Comparison of ENCODE assay signal across 8 mouse cellular contexts in the genomic region with DNA sequence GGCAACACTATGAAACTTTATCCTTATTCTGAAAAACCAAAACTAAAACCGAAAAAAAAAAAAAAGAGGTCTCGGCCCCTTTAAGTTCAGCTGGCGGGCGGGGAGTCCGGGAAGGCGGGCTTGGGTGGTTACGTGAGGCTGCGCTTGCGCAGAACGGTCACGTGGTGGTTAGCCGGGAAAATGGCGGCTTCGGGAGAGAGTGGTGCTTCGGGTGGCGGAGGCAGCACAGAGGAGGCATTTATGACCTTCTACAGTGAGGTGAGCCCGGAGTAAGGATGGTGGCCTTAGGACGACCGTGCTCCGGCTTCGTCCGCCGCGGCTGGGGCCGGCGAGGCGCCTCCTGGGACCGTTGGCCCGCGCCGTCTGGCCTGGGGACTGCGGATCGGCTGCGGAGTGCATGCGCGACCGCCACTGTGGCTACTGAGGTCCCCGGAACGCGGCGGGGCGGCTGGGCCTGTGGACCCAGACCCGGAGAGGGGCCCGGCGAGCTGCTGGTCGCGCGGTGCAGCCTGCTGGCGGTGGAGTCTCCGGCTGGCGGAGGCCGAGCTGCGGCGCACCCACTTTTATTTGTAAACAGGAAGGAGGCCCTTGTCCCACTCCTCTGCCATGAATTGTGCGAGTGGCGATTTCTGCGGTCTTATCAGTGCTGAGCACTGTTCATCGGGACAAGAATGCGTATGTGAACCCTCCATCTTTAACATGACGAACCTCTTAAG. TPM values are rescaled to one million over a fixed set of nuclear protein-coding genes. Genes with fewer than 3 reads are reported as not detected.
DNase-seq lines count a peak whose midpoint lies in the region; ATAC-seq and TF ChIP-seq lines count a peak whose summit lies in the region.

Dnajc8 (plus strand) TSS at position 145 of the 716 bp plus-strand sequence.

- peak; percentile 92 for DNase-seq in c-Kit-negative CD71-positive TER-119-positive erythroid progenitor cells, embryonic 14.5 days (ENCODE audit: low read depth, low spot score)
- DNase-seq in forebrain, embryonic 10.5 days (ENCODE audit: extremely low spot score, low spot score) = peak; percentile 95
- DNase-seq in kidney, postnatal 25 days = peak; percentile 97 to 98
- DNase-seq in liver, embryonic 14.5 days (ENCODE audit: low read depth in 3 of 3, low spot score in 3 of 3) = peak; percentile 91 to 92 (median 92)
- peak; percentile 93 for DNase-seq in neural tube, embryonic 11.5 days (ENCODE audit: low spot score)
- DNase-seq in stomach, postnatal 0 days (ENCODE audit: low spot score) = peak; percentile 94

- H3K36me3 ChIP-seq in forebrain, embryonic 10.5 days (replicated peaks) = peaks cover 48% of the 10 kb centered on the region
- peaks cover 23% of the 10 kb centered on the region for H3K36me3 ChIP-seq in heart, embryonic 15.5 days
- peaks cover 41% of the 10 kb centered on the region for H3K36me3 ChIP-seq in liver, embryonic 14.5 days (replicated peaks; ENCODE audit: control insufficient read depth, insufficient read depth, low read depth)
- peaks cover 5% of the 10 kb centered on the region; the same call in 1 of the 2 replicates for H3K36me3 ChIP-seq in neural tube, embryonic 11.5 days (ENCODE audit: control insufficient read depth, insufficient read depth, low read length)
- peaks cover 6% of the 10 kb centered on the region; the same call in 1 of the 2 replicates for H3K36me3 ChIP-seq in stomach, postnatal 0 days (ENCODE audit: control insufficient read depth, insufficient read depth, low read length)

- no peaks in the 10 kb centered on the region for H3K9me3 ChIP-seq in forebrain, embryonic 10.5 days
- H3K9me3 ChIP-seq in heart, embryonic 15.5 days (replicated peaks) = no peaks in the 10 kb centered on the region
- H3K9me3 ChIP-seq in liver, embryonic 14.5 days (ENCODE audit: control insufficient read depth, low read length) = no peaks in the 10 kb centered on the region
- no peaks in the 10 kb centered on the region for H3K9me3 ChIP-seq in neural tube, embryonic 11.5 days (ENCODE audit: control insufficient read depth, low read length)
- H3K9me3 ChIP-seq in stomach, postnatal 0 days (ENCODE audit: control insufficient read depth, low read length) = no peaks in the 10 kb centered on the region

- TF ChIP-seq EP300 in liver, embryonic 14.5 days (IDR thresholded peaks at IDR 0.05; ENCODE audit: low read depth) = 0 out of 2 replicates have a peak, but pooled peaks have one; percentile 40
- no peak for TF ChIP-seq EP300 in stomach, postnatal 0 days (optimal IDR thresholded peaks at IDR 0.05)

- H3K4me3 ChIP-seq in forebrain, embryonic 10.5 days = peak within 1 kb of the TSS; percentile 100
- peak within 1 kb of the TSS; percentile 87 for H3K4me3 ChIP-seq in heart, embryonic 15.5 days
- peak within 1 kb of the TSS; percentile 97 to 98 for H3K4me3 ChIP-seq in liver, embryonic 14.5 days (ENCODE audit: insufficient read depth in 1 of 2, low read depth in 2 of 2, low read length in 2 of 2)
- peak within 1 kb of the TSS; percentile 99 for H3K4me3 ChIP-seq in neural tube, embryonic 11.5 days (ENCODE audit: low read depth, low read length)
- H3K4me3 ChIP-seq in stomach, postnatal 0 days (ENCODE audit: low read depth, low read length) = peak within 1 kb of the TSS; percentile 100

- no peak for TF ChIP-seq CTCF in liver, embryonic 14.5 days (IDR thresholded peaks at IDR 0.05; ENCODE audit: low read depth)
- no peak for TF ChIP-seq CTCF in stomach, postnatal 0 days (IDR thresholded peaks at IDR 0.05; ENCODE audit: low read depth)

- ATAC-seq in CD4-positive, CD25-positive, alpha-beta regulatory T cell, adult 4 months = peak; percentile 66
- ATAC-seq in heart, embryonic 15.5 days (replicated peaks; ENCODE audit: insufficient number of reproducible peaks, insufficient read depth, low FRiP score, low read depth) = peak; percentile 78
- ATAC-seq in liver, embryonic 14.5 days (ENCODE audit: insufficient read depth) = peak; percentile 59
- peak; percentile 49 for ATAC-seq in neural tube, embryonic 11.5 days (ENCODE audit: insufficient read depth, low FRiP score, low TSS enrichment)
- peak; percentile 75 for ATAC-seq in stomach, postnatal 0 days (ENCODE audit: low FRiP score, low TSS enrichment)

- H3K27ac ChIP-seq in forebrain, embryonic 10.5 days = peak within 1 kb of the TSS; percentile 96
- H3K27ac ChIP-seq in heart, embryonic 15.5 days = peak within 1 kb of the TSS; percentile 53
- H3K27ac ChIP-seq in liver, embryonic 14.5 days = peak within 1 kb of the TSS; percentile 96
- H3K27ac ChIP-seq in neural tube, embryonic 11.5 days (ENCODE audit: low read depth, low read length) = peak within 1 kb of the TSS; percentile 72
- peak within 1 kb of the TSS; percentile 91 for H3K27ac ChIP-seq in stomach, postnatal 0 days (replicated peaks)

- peaks cover 51% of the 10 kb centered on the region for H3K4me1 ChIP-seq in forebrain, embryonic 10.5 days
- H3K4me1 ChIP-seq in heart, embryonic 15.5 days (replicated peaks) = peaks cover 36% of the 10 kb centered on the region
- H3K4me1 ChIP-seq in liver, embryonic 14.5 days (replicated peaks; ENCODE audit: control insufficient read depth in 2 of 2, insufficient read depth in 2 of 2, low read length in 1 of 2) = peaks cover 30 to 33% of the 10 kb centered on the region in 2 experiments
- H3K4me1 ChIP-seq in neural tube, embryonic 11.5 days (ENCODE audit: control insufficient read depth, insufficient read depth, low read length) = peaks cover 8% of the 10 kb centered on the region
- peaks cover 7% of the 10 kb centered on the region for H3K4me1 ChIP-seq in stomach, postnatal 0 days (replicated peaks; ENCODE audit: control insufficient read depth, insufficient read depth)

- no peaks in the 10 kb centered on the region for H3K27me3 ChIP-seq in forebrain, embryonic 10.5 days (ENCODE audit: poor library complexity, severe bottlenecking)
- H3K27me3 ChIP-seq in heart, embryonic 15.5 days = no peaks in the 10 kb centered on the region
- H3K27me3 ChIP-seq in liver, embryonic 14.5 days (ENCODE audit: control insufficient read depth, insufficient read depth, low read length) = no peaks in the 10 kb centered on the region
- H3K27me3 ChIP-seq in neural tube, embryonic 11.5 days (ENCODE audit: control insufficient read depth, insufficient read depth, low read length) = no peaks in the 10 kb centered on the region
- no peaks in the 10 kb centered on the region for H3K27me3 ChIP-seq in stomach, postnatal 0 days (ENCODE audit: control insufficient read depth, insufficient read depth, low read length)

- H3K9ac ChIP-seq in heart, embryonic 15.5 days = peak within 1 kb of the TSS; percentile 88
- peak within 1 kb of the TSS; percentile 95 for H3K9ac ChIP-seq in liver, embryonic 14.5 days (replicated peaks)
- peak within 1 kb of the TSS; percentile 95 for H3K9ac ChIP-seq in neural tube, embryonic 11.5 days (ENCODE audit: low read length)
- H3K9ac ChIP-seq in stomach, postnatal 0 days (ENCODE audit: low read length) = peak within 1 kb of the TSS; percentile 98

- peak within 1 kb of the TSS; percentile 80 for H3K4me2 ChIP-seq in heart, embryonic 15.5 days
- peak within 1 kb of the TSS; percentile 91 for H3K4me2 ChIP-seq in liver, embryonic 14.5 days (ENCODE audit: low read depth)
- H3K4me2 ChIP-seq in neural tube, embryonic 11.5 days (ENCODE audit: low read depth) = peak within 1 kb of the TSS; percentile 85
- H3K4me2 ChIP-seq in stomach, postnatal 0 days (replicated peaks; ENCODE audit: low read depth) = peak within 1 kb of the TSS; percentile 74

- WGBS in forebrain, embryonic 10.5 days = under 1% methylated on average over 60 of the region's 60 CpGs
- WGBS in heart, embryonic 15.5 days = under 1% methylated on average over 60 of the region's 60 CpGs
- under 1% methylated on average over 60 of the region's 60 CpGs for WGBS in liver, embryonic 14.5 days (ENCODE audit: insufficient replicate concordance)
- under 1% methylated on average over 60 of the region's 60 CpGs for WGBS in neural tube, embryonic 11.5 days
- WGBS in stomach, postnatal 0 days = under 1% methylated on average over 60 of the region's 60 CpGs

RNA-seq across cellular contexts. Expression of gene Dnajc8, which starts in this region (rescaled TPM):
- 100 to 1,000 TPM; 322 to 338 TPM for polyA plus RNA-seq in CD4-positive, CD25-positive, alpha-beta regulatory T cell, adult 4 months (2017; shearing (Covaris generic))
- 211 and 220 TPM in 2 replicates for polyA plus RNA-seq in forebrain, embryonic 10.5 days (2016; fragmentation: Nextera tagmentation; extraction: Ambion mirVana)
- polyA plus RNA-seq in heart, embryonic 15.5 days (2015; fragmentation: Nextera tagmentation; extraction: Ambion mirVana) = 97.5 and 106 TPM in 2 replicates
- 47.6 and 84.2 TPM in 2 replicates for polyA plus RNA-seq in liver, embryonic 14.5 days (2012; rRNA removed)
- polyA plus RNA-seq in liver, embryonic 14.5 days (2014; fragmentation: Nextera tagmentation; extraction: Ambion mirVana) = 109 and 111 TPM in 2 replicates
- polyA plus RNA-seq in neural tube, embryonic 11.5 days (2014; fragmentation: Nextera tagmentation; extraction: Ambion mirVana) = 211 and 219 TPM in 2 replicates
- 103 and 116 TPM in 2 replicates for polyA plus RNA-seq in stomach, postnatal 0 days (2015; fragmentation: Nextera tagmentation; extraction: Ambion mirVana)

Comparison
In these comparisons a context has a peak if more than half of its experiments do, and no peak if none do; other contexts are left out.
1. Peak in every context shown above with its lines: DNase-seq, ATAC-seq, H3K4me3 ChIP-seq and H3K27ac ChIP-seq.